Comparison of ENCODE assay signal across 8 mouse cellular contexts in genomic region chr7:141172116-141173006, GRCm38 (mm10). TPM values are rescaled to one million over a fixed set of nuclear protein-coding genes. Genes with fewer than 3 reads are reported as not detected.
DNase-seq lines count a peak whose midpoint lies in the region; ATAC-seq lines count a peak whose summit lies in the region.

Gene Rnh1, minus strand, starts transcription at chr7:141172857.

- H3K4me2 ChIP-seq in heart, embryonic 14.5 days (ENCODE audit: low read length): peak within 1 kb of the TSS; percentile 73
- H3K4me2 ChIP-seq in liver, embryonic 13.5 days: peak within 1 kb of the TSS; percentile 89
- H3K4me2 ChIP-seq in stomach, embryonic 16.5 days (ENCODE audit: low read depth, low read length): peak within 1 kb of the TSS; percentile 70

- peak; percentile 95 for ATAC-seq in heart, embryonic 14.5 days (ENCODE audit: insufficient number of reproducible peaks, insufficient read depth, low FRiP score, low read depth)
- peak; percentile 84 for ATAC-seq in liver, embryonic 13.5 days (ENCODE audit: low read depth)
- peak; percentile 95 for ATAC-seq in stomach, embryonic 16.5 days (ENCODE audit: insufficient read depth, low FRiP score)

- H3K27ac ChIP-seq in brown adipose tissue, adult 24 weeks (replicated peaks; ENCODE audit: low read depth, low read length): peak within 1 kb of the TSS; percentile 91
- peak within 1 kb of the TSS; percentile 96 to 99 for H3K27ac ChIP-seq in heart, embryonic 14.5 days (replicated peaks in 1 of 2; ENCODE audit: control insufficient read depth in 1 of 2, insufficient read depth in 1 of 2, low read depth in 2 of 2, low read length in 2 of 2)
- peak within 1 kb of the TSS; percentile 83 for H3K27ac ChIP-seq in liver, embryonic 13.5 days
- H3K27ac ChIP-seq in stomach, embryonic 16.5 days (ENCODE audit: low read length): peak within 1 kb of the TSS; percentile 95

- peak; percentile 94 for DNase-seq in CD4-positive, CD25-positive, alpha-beta regulatory T cell, adult 2 months (ENCODE audit: low read depth, low spot score)
- peak; percentile 88 for DNase-seq in fibroblast of lung, adult 2 months (ENCODE audit: low read depth)
- DNase-seq in kidney, postnatal 14 days: peak; percentile 95
- DNase-seq in liver, embryonic 13.5 days: peak; percentile 84
- peak; percentile 95 for DNase-seq in neural tube, embryonic 10.5 days (ENCODE audit: extremely low spot score, low spot score)

- peak within 1 kb of the TSS; percentile 71 for H3K4me3 ChIP-seq in brown adipose tissue, adult 24 weeks (ENCODE audit: insufficient read depth, low read depth, low read length)
- peak within 1 kb of the TSS; percentile 57 to 91 for H3K4me3 ChIP-seq in heart, embryonic 14.5 days (ENCODE audit: control insufficient read depth in 1 of 2, insufficient read depth in 1 of 2, low read depth in 1 of 2, low read length in 2 of 2)
- peak within 1 kb of the TSS; percentile 70 for H3K4me3 ChIP-seq in liver, embryonic 13.5 days (replicated peaks)
- peak within 1 kb of the TSS; percentile 61 for H3K4me3 ChIP-seq in stomach, embryonic 16.5 days (replicated peaks; ENCODE audit: low read length)

- H3K9me3 ChIP-seq in heart, embryonic 14.5 days (ENCODE audit: control insufficient read depth, low read length): no peaks in the 10 kb centered on the region
- no peaks in the 10 kb centered on the region for H3K9me3 ChIP-seq in liver, embryonic 13.5 days (replicated peaks)
- H3K9me3 ChIP-seq in stomach, embryonic 16.5 days (replicated peaks; ENCODE audit: control insufficient read depth, low read length): no peaks in the 10 kb centered on the region

- H3K36me3 ChIP-seq in heart, embryonic 14.5 days (ENCODE audit: control insufficient read depth, insufficient read depth, low read length): no peaks in the 10 kb centered on the region
- no peaks in the 10 kb centered on the region for H3K36me3 ChIP-seq in liver, embryonic 13.5 days
- no peaks in the 10 kb centered on the region for H3K36me3 ChIP-seq in stomach, embryonic 16.5 days (ENCODE audit: control insufficient read depth, insufficient read depth, low read length)

- peaks cover 7% of the 10 kb centered on the region; the same call in 1 of the 2 replicates for H3K4me1 ChIP-seq in brown adipose tissue, adult 24 weeks (ENCODE audit: control insufficient read depth, insufficient read depth, insufficient read length, low read length)
- H3K4me1 ChIP-seq in heart, embryonic 14.5 days (ENCODE audit: control insufficient read depth in 2 of 2, insufficient read depth in 2 of 2, low read length in 2 of 2): peaks cover 10 to 19% of the 10 kb centered on the region in 2 experiments; a peak in 3 of 4 replicates
- H3K4me1 ChIP-seq in liver, embryonic 13.5 days (replicated peaks): peaks cover 60% of the 10 kb centered on the region
- H3K4me1 ChIP-seq in stomach, embryonic 16.5 days (ENCODE audit: control insufficient read depth, insufficient read depth, low read length): peaks cover 22% of the 10 kb centered on the region

- WGBS in heart, embryonic 14.5 days: 3% methylated on average over 55 of the region's 55 CpGs
- 3% methylated on average over 55 of the region's 55 CpGs for WGBS in liver, embryonic 13.5 days (ENCODE audit: insufficient replicate concordance)
- WGBS in stomach, embryonic 16.5 days: 2% methylated on average over 55 of the region's 55 CpGs

- H3K9ac ChIP-seq in heart, embryonic 14.5 days (ENCODE audit: low read length): peak within 1 kb of the TSS; percentile 72
- peak within 1 kb of the TSS; percentile 79 for H3K9ac ChIP-seq in liver, embryonic 13.5 days
- H3K9ac ChIP-seq in stomach, embryonic 16.5 days (ENCODE audit: low read length): peak within 1 kb of the TSS; percentile 83

- peaks cover 9% of the 10 kb centered on the region; the same call in 1 of the 2 replicates for H3K27me3 ChIP-seq in heart, embryonic 14.5 days (ENCODE audit: control insufficient read depth, insufficient read depth, low read length)
- H3K27me3 ChIP-seq in liver, embryonic 13.5 days: no peaks in the 10 kb centered on the region
- H3K27me3 ChIP-seq in stomach, embryonic 16.5 days (ENCODE audit: control insufficient read depth, insufficient read depth, low read length): no peaks in the 10 kb centered on the region

RNA-seq across cellular contexts. Expression of gene Rnh1, which starts in this region (rescaled TPM):
- polyA plus RNA-seq in brown adipose tissue, adult 24 weeks (2012; ENCODE audit: insufficient read depth, insufficient read length, missing spikeins): 49.5 and 67.9 TPM in 2 replicates
- 109 and 116 TPM in 2 replicates for polyA plus RNA-seq in heart, embryonic 14.5 days (2014; fragmentation: Nextera tagmentation; extraction: Ambion mirVana)
- 55.0 and 58.0 TPM in 2 replicates for polyA plus RNA-seq in liver, embryonic 13.5 days (2015; fragmentation: Nextera tagmentation; extraction: Ambion mirVana)
- polyA plus RNA-seq in stomach, embryonic 16.5 days (2015; fragmentation: Nextera tagmentation; extraction: Ambion mirVana): 240 and 265 TPM in 2 replicates

Comparison
In these comparisons a context has a peak if more than half of its experiments do, and no peak if none do; other contexts are left out.
1. Peak in every context shown above with its lines: DNase-seq, ATAC-seq, H3K4me3 ChIP-seq and H3K27ac ChIP-seq.